Mouse (Mus musculus): ENCODE data around the gene Gm3880.
"Not testable (repeated sequence)": the region's sequence is repeated elsewhere in the genome, so short reads cannot be mapped to it uniquely, and the experiment has no call there.

- not testable (repeated sequence) for TF ChIP-seq CTCF (IDR thresholded peaks at IDR 0.05; ENCODE audit: extremely low read depth, insufficient read length, insufficient replicate concordance, low read depth, low read length); POLR2A (IDR thresholded peaks at IDR 0.05; ENCODE audit: low read depth, low read length)
Measured at GRCm38 (mm10) chrX:102724226-102724625, 37.5 kb upstream of the Gm3880 start.

All from small intestine, adult 2 months (tissue).